Mouse (Mus musculus) stomach, embryonic 15.5 days (tissue): ENCODE data around the gene Nxn. TPM values are rescaled to one million over a fixed set of nuclear protein-coding genes. Genes with fewer than 3 reads are reported as not detected.

Experiments
- ATAC-seq: fragments of 200-750 bp; cut with Nextera tagmentation; 2 replicates; pipeline ENCODE4 v1.8.0; 2017; ENCODE audit warnings: low read depth, moderate number of reproducible peaks, moderate TSS enrichment; ENCODE audit not compliant: insufficient read depth, low FRiP score
- H3K27ac ChIP-seq: fragments of 300-500 bp; sonication (generic); 2 replicates; pipeline ENCODE4 v1.5.1; 2015; ENCODE audit warnings: mild to moderate bottlenecking, inconsistent platforms
- H3K27me3 ChIP-seq: fragments of 300-500 bp; sonication (generic); replicated peaks from 2 replicates; pipeline ENCODE4 v1.6.1; 2015; ENCODE audit warnings: inconsistent platforms
- H3K36me3 ChIP-seq: fragments of 300-500 bp; sonication (generic); 2 replicates; pipeline ENCODE4 v1.6.1; 2015; ENCODE audit warnings: inconsistent platforms
- H3K4me1 ChIP-seq: fragments of 300-500 bp; sonication (generic); 2 replicates; pipeline ENCODE4 v1.6.1; 2015; ENCODE audit warnings: inconsistent platforms
- H3K4me2 ChIP-seq: fragments of 300-500 bp; sonication (generic); 2 replicates; pipeline ENCODE4 v1.6.1; 2015; ENCODE audit warnings: mild to moderate bottlenecking, inconsistent platforms
- H3K4me3 ChIP-seq: fragments of 300-500 bp; sonication (generic); replicated peaks from 2 replicates; pipeline ENCODE4 v1.5.1; 2015; ENCODE audit warnings: inconsistent platforms
- H3K9ac ChIP-seq: fragments of 300-500 bp; sonication (generic); 2 replicates; pipeline ENCODE4 v1.6.1; 2015; ENCODE audit warnings: inconsistent platforms
- H3K9me3 ChIP-seq: fragments of 300-500 bp; sonication (generic); 2 replicates; pipeline ENCODE4 v1.6.1; 2016; ENCODE audit warnings: inconsistent platforms
- WGBS: fragments of 180-500 bp; shearing (Covaris S2); methylation state at CpG from one replicate; pipeline ENCODE4 v1.1.7; 2015; 5-methylcytosine and 5-hydroxymethylcytosine counted together
- polyA plus RNA-seq: library from polyadenylated mRNA; unstranded; fragments of >200 nt; fragmentation: Nextera tagmentation; extraction: Ambion mirVana; gene quantifications from 2 replicates; pipeline ENCODE4 v1.2.1, GENCODE M21; 2015

Nxn gene
- polyA plus RNA-seq, 1 experiment from 2014 or later: 35.1 TPM

- Histone ChIP-seq H3K27ac (peak overlapping the region; percentile 90), H3K4me3 (peak overlapping the region; percentile 87), H3K4me1 (peaks cover 4% of the 10 kb centered on the region; the same call in 1 of the 2 replicates), H3K36me3 (no peaks in the 10 kb centered on the region), H3K9ac (no peak overlapping the region), H3K27me3 (no peaks in the 10 kb centered on the region), H3K4me2 (peak overlapping the region; percentile 83), H3K9me3 (no peaks in the 10 kb centered on the region)
- ATAC-seq: 0 out of 2 replicates have a peak, but pooled peaks have one; percentile 15
- 5% methylated on average over 11 of the region's 11 CpGs for WGBS
Measured at GRCm38 (mm10) chr11:76399587-76400330, 819 bp upstream of the Nxn start.

DNA sequence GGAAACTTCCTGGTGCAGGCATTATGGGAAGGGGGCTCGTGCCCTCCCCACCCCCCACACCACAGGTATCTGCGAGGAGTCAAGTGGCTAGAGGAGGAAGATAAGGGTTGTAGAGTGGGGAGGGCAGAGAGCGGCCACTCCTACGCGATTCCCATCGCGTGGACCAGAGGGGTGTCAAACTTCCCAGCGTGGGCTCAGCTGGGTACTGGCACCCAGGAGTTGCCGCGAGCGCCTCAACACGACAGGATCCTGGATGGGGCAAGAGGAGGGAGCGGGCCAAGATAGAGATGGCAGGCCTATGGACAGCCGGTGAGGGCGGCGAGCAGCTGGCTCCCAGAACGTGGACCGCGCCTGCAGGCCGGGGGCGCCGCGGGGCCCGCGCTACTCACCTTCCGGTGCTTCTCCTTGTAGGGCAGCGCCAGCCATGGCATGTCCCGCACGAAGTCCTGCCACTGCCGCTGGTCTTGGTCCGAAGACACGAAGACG, 585 bp downstream of the Nxn start:
- Histone ChIP-seq H3K9ac (peak overlapping the region; percentile 74), H3K4me3 (peak overlapping the region; percentile 87), H3K4me2 (peak overlapping the region; percentile 83), H3K9me3 (no peaks in the 10 kb centered on the region), H3K36me3 (no peaks in the 10 kb centered on the region), H3K4me1 (peaks cover 4% of the 10 kb centered on the region; the same call in 1 of the 2 replicates), H3K27ac (peak overlapping the region; percentile 90), H3K27me3 (no peaks in the 10 kb centered on the region)
- peak; percentile 64 for ATAC-seq
- 1% methylated on average over 29 of the region's 33 CpGs for WGBS

- H3K9ac ChIP-seq: peak overlapping the region; percentile 74
- H3K36me3 ChIP-seq: no peaks in the 10 kb centered on the region
- H3K4me1 ChIP-seq: peaks cover 4% of the 10 kb centered on the region
- no peaks in the 10 kb centered on the region for H3K27me3 ChIP-seq
- ATAC-seq: peak; percentile 20
- peak overlapping the region; percentile 90 for H3K27ac ChIP-seq
- peak overlapping the region; percentile 87 for H3K4me3 ChIP-seq
- 1% methylated on average over 26 of the region's 26 CpGs for WGBS
- H3K4me2 ChIP-seq: peak overlapping the region; percentile 83
- H3K9me3 ChIP-seq: no peaks in the 10 kb centered on the region
Measured at GRCm38 (mm10) chr11:76397650-76398311, 1.2 kb downstream of the Nxn start.

DNA sequence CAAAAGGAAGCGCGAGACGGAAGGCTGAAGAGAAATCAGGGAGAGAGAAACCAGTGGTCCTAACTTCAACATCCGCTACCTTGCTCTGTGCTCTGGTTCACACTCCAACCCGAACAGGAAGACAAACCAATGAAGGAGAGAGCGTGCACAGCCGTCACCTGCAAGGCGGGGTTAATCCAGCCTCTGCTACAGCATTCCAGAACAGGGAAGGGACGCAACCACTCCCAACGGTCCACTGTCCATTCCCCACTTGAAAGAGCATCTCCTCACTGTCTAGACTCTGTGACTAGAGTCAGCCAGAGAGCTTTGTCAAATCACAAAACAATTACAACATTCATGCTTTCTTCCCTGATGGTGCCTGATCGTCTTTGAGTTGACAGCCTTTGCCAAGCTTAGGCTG, 5.9 kb downstream of the Nxn start:
- WGBS: 79% methylated on average over 11 of the region's 11 CpGs
- H3K4me1 ChIP-seq: peaks cover 4% of the 10 kb centered on the region
- no peaks in the 10 kb centered on the region for H3K27me3 ChIP-seq
- no peak for ATAC-seq
- no peaks in the 10 kb centered on the region for H3K36me3 ChIP-seq
- H3K27ac ChIP-seq: no peak overlapping the region
- H3K9ac ChIP-seq: no peak overlapping the region
- H3K9me3 ChIP-seq: no peaks in the 10 kb centered on the region
- no peak overlapping the region for H3K4me2 ChIP-seq
- no peak overlapping the region for H3K4me3 ChIP-seq

- H3K4me2 ChIP-seq: no peak overlapping the region
- H3K36me3 ChIP-seq: no peaks in the 10 kb centered on the region
- no peaks in the 10 kb centered on the region for H3K9me3 ChIP-seq
- no peak overlapping the region for H3K4me3 ChIP-seq
- H3K27ac ChIP-seq: no peak overlapping the region
- peaks cover 4% of the 10 kb centered on the region for H3K4me1 ChIP-seq
- H3K27me3 ChIP-seq: no peaks in the 10 kb centered on the region
- WGBS: 85% methylated on average over 7 of the region's 7 CpGs
- ATAC-seq: no peak
- H3K9ac ChIP-seq: no peak overlapping the region
Measured at GRCm38 (mm10) chr11:76392532-76392931, 6.4 kb downstream of the Nxn start.

DNA sequence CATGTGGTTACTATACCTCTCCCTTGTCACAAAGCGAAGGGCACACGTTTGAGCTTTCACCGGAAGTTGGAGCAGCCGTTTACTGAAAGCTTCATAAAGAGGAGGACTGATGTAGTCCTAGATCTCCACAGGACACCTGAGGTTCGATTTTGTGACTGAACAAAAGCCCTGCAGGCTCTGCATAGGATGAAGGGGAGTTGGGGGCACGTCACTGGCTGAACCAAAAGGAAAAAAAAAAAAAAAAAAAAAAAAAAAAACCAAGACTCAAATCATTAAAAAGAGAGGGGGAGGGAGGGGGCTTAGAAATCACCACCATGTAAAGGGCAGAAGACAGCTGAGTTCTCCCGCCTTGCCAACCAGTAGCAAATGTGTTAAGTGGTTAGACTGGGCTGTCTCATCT, 10.2 kb downstream of the Nxn start:
- Histone ChIP-seq H3K4me3 (no peak overlapping the region), H3K9ac (no peak overlapping the region), H3K9me3 (no peaks in the 10 kb centered on the region), H3K4me2 (peak overlapping the region; percentile 36), H3K27ac (peak overlapping the region; percentile 54; the same call in 1 of the 2 replicates), H3K36me3 (no peaks in the 10 kb centered on the region), H3K4me1 (peaks cover 8% of the 10 kb centered on the region), H3K27me3 (no peaks in the 10 kb centered on the region)
- no peak for ATAC-seq
- WGBS: 36% methylated on average over 7 of the region's 7 CpGs

- Histone ChIP-seq H3K27me3 (no peaks in the 10 kb centered on the region), H3K4me2 (no peak overlapping the region), H3K27ac (no peak overlapping the region), H3K36me3 (no peaks in the 10 kb centered on the region), H3K9me3 (no peaks in the 10 kb centered on the region), H3K4me3 (no peak overlapping the region), H3K9ac (no peak overlapping the region), H3K4me1 (peaks cover 16% of the 10 kb centered on the region; the same call in 1 of the 2 replicates)
- ATAC-seq: no peak
- WGBS: 91% methylated on average over 1 of the region's 1 CpGs
Measured at GRCm38 (mm10) chr11:76387097-76387496, 11.8 kb downstream of the Nxn start.

GRCm38 (mm10) chr11:76385746-76386145, 13.2 kb downstream of the Nxn start:
- no peak for ATAC-seq
- H3K9me3 ChIP-seq: no peaks in the 10 kb centered on the region
- WGBS: 56% methylated on average over 3 of the region's 3 CpGs
- no peaks in the 10 kb centered on the region for H3K36me3 ChIP-seq
- peaks cover 20% of the 10 kb centered on the region; the same call in 1 of the 2 replicates for H3K4me1 ChIP-seq
- no peak overlapping the region for H3K4me3 ChIP-seq
- no peak overlapping the region for H3K9ac ChIP-seq
- H3K27ac ChIP-seq: no peak overlapping the region
- no peaks in the 10 kb centered on the region for H3K27me3 ChIP-seq
- no peak overlapping the region for H3K4me2 ChIP-seq

- WGBS: 83% methylated on average over 4 of the region's 4 CpGs
- no peaks in the 10 kb centered on the region for H3K9me3 ChIP-seq
- peaks cover 26% of the 10 kb centered on the region for H3K4me1 ChIP-seq
- ATAC-seq: no peak
- H3K4me3 ChIP-seq: no peak overlapping the region
- peak overlapping the region; percentile 11; the same call in 1 of the 2 replicates for H3K27ac ChIP-seq
- H3K36me3 ChIP-seq: no peaks in the 10 kb centered on the region
- no peaks in the 10 kb centered on the region for H3K27me3 ChIP-seq
- H3K4me2 ChIP-seq: no peak overlapping the region
- no peak overlapping the region for H3K9ac ChIP-seq
Measured at GRCm38 (mm10) chr11:76385017-76385416, 13.9 kb downstream of the Nxn start.

DNA sequence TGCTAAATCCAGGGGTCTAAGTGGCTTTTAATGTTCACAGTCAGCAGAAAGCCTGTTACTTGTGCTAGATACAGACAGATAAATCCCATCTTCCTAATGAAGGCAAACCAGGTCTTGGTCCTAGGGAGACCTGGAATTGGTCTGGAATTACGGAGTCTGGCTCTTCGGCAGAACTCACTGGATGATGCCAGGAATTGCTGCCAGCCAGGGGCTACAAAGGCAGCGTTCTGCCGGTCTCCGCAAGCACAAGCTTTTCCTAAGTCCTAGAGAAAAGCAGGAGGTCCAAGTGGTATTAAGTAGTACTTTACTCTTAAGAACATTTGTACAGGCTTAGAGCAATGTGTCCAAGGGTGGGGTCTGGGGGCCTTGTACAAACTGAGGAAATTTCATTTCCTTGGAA, 14.6 kb downstream of the Nxn start:
- H3K4me1 ChIP-seq: peaks cover 31% of the 10 kb centered on the region
- H3K27me3 ChIP-seq: no peaks in the 10 kb centered on the region
- H3K4me3 ChIP-seq: no peak overlapping the region
- no peaks in the 10 kb centered on the region for H3K9me3 ChIP-seq
- WGBS: 67% methylated on average over 5 of the region's 5 CpGs
- no peaks in the 10 kb centered on the region for H3K36me3 ChIP-seq
- no peak overlapping the region for H3K4me2 ChIP-seq
- ATAC-seq: no peak
- peak overlapping the region; percentile 5; the same call in 1 of the 2 replicates for H3K27ac ChIP-seq
- H3K9ac ChIP-seq: no peak overlapping the region

GRCm38 (mm10) chr11:76382711-76383324, 16.1 kb downstream of the Nxn start:
- Histone ChIP-seq H3K9ac (no peak overlapping the region), H3K4me2 (no peak overlapping the region), H3K27ac (peak overlapping the region; percentile 67; the same call in 1 of the 2 replicates), H3K4me3 (no peak overlapping the region), H3K4me1 (peaks cover 27% of the 10 kb centered on the region), H3K27me3 (no peaks in the 10 kb centered on the region), H3K9me3 (no peaks in the 10 kb centered on the region), H3K36me3 (no peaks in the 10 kb centered on the region)
- WGBS: 54% methylated on average over 13 of the region's 13 CpGs
- no peak; the same call in 1 of the 2 replicates for ATAC-seq
